ENCODE assay signal across 9 mouse cellular contexts in the genomic region with DNA sequence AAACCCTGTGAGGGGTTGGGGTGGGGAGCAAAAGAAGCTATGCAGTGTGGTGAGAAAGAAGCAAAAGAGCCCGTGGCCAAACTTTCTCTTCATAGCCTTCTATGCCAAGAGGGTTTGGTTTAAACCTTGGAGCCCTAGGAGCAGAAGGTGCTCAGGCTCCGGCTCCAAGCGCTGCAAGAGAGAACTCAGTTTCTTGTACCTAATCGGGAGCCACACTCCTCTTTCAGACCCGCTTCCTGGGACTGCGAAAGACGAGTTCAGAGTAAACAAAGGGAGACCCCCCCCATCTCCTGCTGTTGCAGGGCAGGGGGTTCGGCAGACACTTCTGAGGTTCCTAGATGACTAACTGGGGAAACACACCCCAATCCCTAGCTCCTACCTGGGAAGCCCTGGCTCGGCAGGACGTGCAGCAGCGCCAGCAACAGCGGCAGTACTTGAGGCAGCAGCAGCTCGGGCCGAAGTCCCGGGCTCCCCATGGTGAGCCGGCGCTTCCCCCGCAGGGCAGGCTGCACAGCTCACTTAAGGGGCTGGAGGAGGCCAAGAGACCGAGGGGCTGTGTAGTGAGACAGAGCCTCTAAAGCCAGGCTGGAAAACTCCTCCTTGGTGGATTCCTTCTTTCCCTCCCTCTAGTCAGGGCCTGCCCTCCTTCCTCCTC. TPM values are rescaled to one million over a fixed set of nuclear protein-coding genes. Genes with fewer than 3 reads are reported as not detected.
A peak's percentile ranks its signal among the peaks of the same experiment; 100 is the strongest.
DNase-seq lines count a peak whose midpoint lies in the region; ATAC-seq and TF ChIP-seq lines count a peak whose summit lies in the region.
"Had no signal": no experiment of that assay in that cellular context is flagged by ENCODE, and none has a peak within 500 bp of the region (broad histone marks: within the 10 kb centered on the region; RNA-seq: fewer than 3 reads in every experiment).

A gene (minus strand): TSS at position 645 of the 655 bp plus-strand sequence.

- H3K27me3 ChIP-seq in liver, embryonic 15.5 days, result 0 out of 2 replicates have a peak, but pooled peaks cover 7% of the 10 kb centered on the region
- H3K27me3 ChIP-seq in stomach, postnatal 0 days (ENCODE audit: control insufficient read depth, insufficient read depth, low read length), result no peaks in the 10 kb centered on the region
- H3K27me3 ChIP-seq: CH12.LX had no signal

- no peaks in the 10 kb centered on the region for H3K4me1 ChIP-seq in brown adipose tissue, adult 24 weeks (ENCODE audit: control insufficient read depth, insufficient read depth, insufficient read length, low read length)
- no peaks in the 10 kb centered on the region for H3K4me1 ChIP-seq in liver, embryonic 15.5 days (replicated peaks)
- no peaks in the 10 kb centered on the region for H3K4me1 ChIP-seq in stomach, postnatal 0 days (replicated peaks; ENCODE audit: control insufficient read depth, insufficient read depth)

- TF ChIP-seq EP300 in stomach, postnatal 0 days (optimal IDR thresholded peaks at IDR 0.05), result no peak

- H3K27ac ChIP-seq in brown adipose tissue, adult 24 weeks (replicated peaks; ENCODE audit: low read depth, low read length), result no peak within 1 kb of the TSS
- no peak within 1 kb of the TSS for H3K27ac ChIP-seq in liver, embryonic 15.5 days (replicated peaks)
- peak within 1 kb of the TSS; percentile 75 for H3K27ac ChIP-seq in stomach, postnatal 0 days (replicated peaks)

- WGBS in liver, embryonic 15.5 days (ENCODE audit: insufficient replicate concordance), result 21% methylated on average over 19 of the region's 19 CpGs
- 22% methylated on average over 18 of the region's 19 CpGs for WGBS in stomach, postnatal 0 days

- peak within 1 kb of the TSS; percentile 24 for H3K4me3 ChIP-seq in brown adipose tissue, adult 24 weeks (ENCODE audit: insufficient read depth, low read depth, low read length)
- H3K4me3 ChIP-seq in liver, embryonic 15.5 days (replicated peaks), result no peak within 1 kb of the TSS
- H3K4me3 ChIP-seq in stomach, postnatal 0 days (ENCODE audit: low read depth, low read length), result peak within 1 kb of the TSS; percentile 37

- H3K4me2 ChIP-seq in liver, embryonic 15.5 days, result peak within 1 kb of the TSS; percentile 13; the same call in 1 of the 2 replicates
- H3K4me2 ChIP-seq in stomach, postnatal 0 days (replicated peaks; ENCODE audit: low read depth), result peak within 1 kb of the TSS; percentile 49

- H3K36me3 ChIP-seq in liver, embryonic 15.5 days (replicated peaks), result no peaks in the 10 kb centered on the region
- H3K36me3 ChIP-seq in stomach, postnatal 0 days (ENCODE audit: control insufficient read depth, insufficient read depth, low read length), result no peaks in the 10 kb centered on the region

- TF ChIP-seq CTCF in stomach, postnatal 0 days (IDR thresholded peaks at IDR 0.05; ENCODE audit: low read depth), result no peak

- H3K9ac ChIP-seq in liver, embryonic 15.5 days, result no peak within 1 kb of the TSS
- peak within 1 kb of the TSS; percentile 50 for H3K9ac ChIP-seq in stomach, postnatal 0 days (ENCODE audit: low read length)

- intact Hi-C loops in gastrocnemius, postnatal 14 days (cut with DNase I; ENCODE audit: low total_unique reads), result no loop called here

- no peak for ATAC-seq in liver, embryonic 15.5 days (ENCODE audit: insufficient read depth)
- ATAC-seq in stomach, postnatal 0 days (ENCODE audit: low FRiP score, low TSS enrichment), result 0 out of 2 replicates have a peak, but pooled peaks have one; percentile 40

- DNase-seq in gastrocnemius, postnatal 14 days, result peak; percentile 13
- DNase-seq in gastrocnemius, adult 18-20 months (ENCODE audit: low spot score), result no peak
- peak; percentile 21 for DNase-seq in heart, postnatal 4 days
- peak; percentile 23 for DNase-seq in stomach, postnatal 0 days (ENCODE audit: low spot score)
- no peak for DNase-seq in thymus, postnatal 10 days (ENCODE audit: low spot score in 2 of 2)
- DNase-seq in spleen, postnatal 14 days (ENCODE audit: low spot score in 2 of 2), result no peak

- H3K9me3 ChIP-seq in liver, embryonic 15.5 days (replicated peaks), result no peaks in the 10 kb centered on the region
- H3K9me3 ChIP-seq in stomach, postnatal 0 days (ENCODE audit: control insufficient read depth, low read length), result no peaks in the 10 kb centered on the region

RNA-seq across cellular contexts. Expression of the gene that starts here (rescaled TPM):
- total RNA-seq in gastrocnemius, postnatal 14 days (2021), result 10 to 100 TPM; 14.1 to 14.2 TPM
- 1 to 10 TPM; 2.4 to 3.2 TPM for total RNA-seq in gastrocnemius, adult 18-20 months (2021)
- 6.6 and 11.6 TPM in 2 replicates for polyA plus RNA-seq in brown adipose tissue, adult 24 weeks (2012; ENCODE audit: insufficient read depth, insufficient read length, missing spikeins)
- 10 to 100 TPM; 11.8 to 12.0 TPM for total RNA-seq in heart, postnatal 4 days (2021)
- 1.2 and 1.3 TPM in 2 replicates for polyA plus RNA-seq in liver, embryonic 15.5 days (2015; fragmentation: Nextera tagmentation; extraction: Ambion mirVana)
- polyA plus RNA-seq in stomach, postnatal 0 days (2015; fragmentation: Nextera tagmentation; extraction: Ambion mirVana), result 22.3 and 24.9 TPM in 2 replicates
- total RNA-seq: CH12.LX had no signal

Comparison
In these comparisons a context has a peak if more than half of its experiments do, and no peak if none do; other contexts are left out.
1. DNase-seq: peak in gastrocnemius, postnatal 14 days (single experiment), heart, postnatal 4 days (single experiment) and stomach, postnatal 0 days (single experiment); none in gastrocnemius, adult 18-20 months (single experiment), thymus, postnatal 10 days (0 of 2) and spleen, postnatal 14 days (0 of 2).